Mouse (Mus musculus): Measurements from ENCODE around the gene Fcer1g.

- TF ChIP-seq POLR2A (IDR thresholded peaks at IDR 0.05; ENCODE audit: insufficient read depth, low read depth, low read length), result no peak
- no peak for TF ChIP-seq CTCF (IDR thresholded peaks at IDR 0.05)
- no peak for TF ChIP-seq EP300 (IDR thresholded peaks at IDR 0.05; ENCODE audit: insufficient read depth, low read depth, low read length)
Measured at GRCm38 (mm10) chr1:171203471-171204248, 30.5 kb downstream of the Fcer1g start.

Measured in heart, adult 2 months (tissue).